Mouse (Mus musculus) liver, embryonic 15.5 days (tissue): ENCODE data around the gene 4930404H24Rik. TPM values are rescaled to one million over a fixed set of nuclear protein-coding genes. Genes with fewer than 3 reads are reported as not detected.

ENCODE experiments used
- ATAC-seq: fragments of 200-750 bp; cut with Nextera tagmentation; 2 replicates; pipeline ENCODE4 v1.8.0; 2017; ENCODE audit warnings: moderate number of reproducible peaks, mild to moderate bottlenecking, moderate library complexity; ENCODE audit not compliant: insufficient read depth
- H3K27ac ChIP-seq: fragments of 300-500 bp; sonication (generic); replicated peaks from 2 replicates; pipeline ENCODE4 v1.5.1; 2015; ENCODE audit warnings: mild to moderate bottlenecking, inconsistent platforms
- H3K27me3 ChIP-seq: fragments of 300-500 bp; sonication (generic); 2 replicates; pipeline ENCODE4 v1.6.1; 2015; ENCODE audit warnings: mild to moderate bottlenecking, inconsistent platforms
- H3K36me3 ChIP-seq: fragments of 300-500 bp; sonication (generic); replicated peaks from 2 replicates; pipeline ENCODE4 v1.6.1; 2015; ENCODE audit warnings: moderate library complexity, mild to moderate bottlenecking, inconsistent platforms
- H3K4me1 ChIP-seq: fragments of 300-500 bp; sonication (generic); replicated peaks from 2 replicates; pipeline ENCODE4 v1.6.1; 2015; ENCODE audit warnings: inconsistent platforms
- H3K4me2 ChIP-seq: fragments of 300-500 bp; sonication (generic); 2 replicates; pipeline ENCODE4 v1.6.1; 2015; ENCODE audit warnings: moderate library complexity, mild to moderate bottlenecking, inconsistent platforms
- H3K4me3 ChIP-seq: fragments of 300-500 bp; sonication (generic); replicated peaks from 2 replicates; pipeline ENCODE4 v1.5.1; 2015; ENCODE audit warnings: mild to moderate bottlenecking, inconsistent platforms
- H3K9ac ChIP-seq: fragments of 300-500 bp; sonication (generic); 2 replicates; pipeline ENCODE4 v1.6.1; 2015; ENCODE audit warnings: moderate library complexity, mild to moderate bottlenecking, inconsistent platforms
- H3K9me3 ChIP-seq: fragments of 300-500 bp; sonication (generic); replicated peaks from 2 replicates; pipeline ENCODE4 v1.6.1; 2016; ENCODE audit warnings: inconsistent platforms
- WGBS: fragments of 180-500 bp; shearing (Covaris S2); methylation state at CpG from one replicate; pipeline ENCODE4 v1.1.7; 2015; ENCODE audit warnings: mixed read lengths; ENCODE audit not compliant: insufficient replicate concordance; 5-methylcytosine and 5-hydroxymethylcytosine counted together
- polyA plus RNA-seq: library from polyadenylated mRNA; unstranded; fragments of >200 nt; fragmentation: Nextera tagmentation; extraction: Ambion mirVana; gene quantifications from 2 replicates; pipeline ENCODE4 v1.2.1, GENCODE M21; 2015

Gene 4930404H24Rik
- polyA plus RNA-seq, 1 experiment from 2014 or later: not detected

DNA sequence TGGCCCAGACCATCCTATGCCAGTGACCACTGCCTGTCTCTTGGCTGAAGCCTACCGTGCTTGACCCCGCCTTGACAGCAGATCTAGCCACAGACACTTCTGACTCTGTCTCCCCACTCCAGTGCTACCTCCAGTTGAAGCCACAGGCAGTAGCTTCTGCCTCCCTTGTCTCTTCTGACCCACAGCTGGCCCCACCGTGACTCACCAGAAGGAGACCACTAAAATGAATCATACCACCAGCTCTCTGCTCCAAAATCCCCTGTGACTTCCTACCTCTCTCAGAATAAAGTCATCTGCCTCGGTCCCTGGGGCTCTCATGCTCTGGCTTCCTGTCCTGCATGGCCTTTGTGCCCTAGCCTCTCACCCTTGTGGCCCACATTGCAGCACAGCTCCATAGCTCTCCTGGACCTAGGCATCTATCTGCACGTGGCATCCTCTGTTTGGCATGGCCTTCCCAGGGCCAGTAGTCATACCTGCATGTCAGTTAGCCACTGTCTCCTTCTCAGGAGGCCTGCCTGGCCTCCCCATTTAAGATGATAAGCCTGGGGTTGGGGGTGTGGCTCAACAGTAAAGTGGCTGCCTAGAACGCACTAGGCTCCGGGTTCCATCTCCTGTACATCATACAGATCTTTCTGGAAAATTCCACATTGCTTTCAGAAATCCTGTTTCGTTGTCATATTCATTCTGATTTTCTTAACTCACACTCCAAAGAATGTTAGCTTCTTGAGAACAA lies 50.5 kb downstream of the 4930404H24Rik start:
- WGBS: 24% methylated on average over 8 of the region's 8 CpGs
- peak; percentile 45 for ATAC-seq

More for the DNA sequence above, 50.5 kb downstream of the 4930404H24Rik start:
- peak overlapping the region; percentile 38 for H3K4me2 ChIP-seq
- H3K4me3 ChIP-seq: no peak overlapping the region
- no peaks in the 10 kb centered on the region for H3K9me3 ChIP-seq
- H3K9ac ChIP-seq: peak overlapping the region; percentile 6; the same call in 1 of the 2 replicates
- no peaks in the 10 kb centered on the region for H3K36me3 ChIP-seq
- no peaks in the 10 kb centered on the region for H3K27me3 ChIP-seq
- H3K27ac ChIP-seq: peak overlapping the region; percentile 58
- H3K4me1 ChIP-seq: peaks cover 62% of the 10 kb centered on the region

Other genes starting within 250 kb of the 4930404H24Rik start
- 1.4 and 2.0 TPM in 2 replicates for gene Kif3b, start 201.4 kb upstream of the 4930404H24Rik start, polyA plus RNA-seq
- gene Asxl1, start 147.0 kb upstream of the 4930404H24Rik start, polyA plus RNA-seq: 6.4 and 7.2 TPM in 2 replicates
- 4.7 and 4.9 TPM in 2 replicates for gene Nol4l, start 37.2 kb downstream of the 4930404H24Rik start, polyA plus RNA-seq
- gene Commd7, start 140.0 kb downstream of the 4930404H24Rik start, polyA plus RNA-seq: 28.1 and 28.2 TPM in 2 replicates
- 4.3 and 4.4 TPM in 2 replicates for gene Dnmt3b, start 156.7 kb downstream of the 4930404H24Rik start, polyA plus RNA-seq
- 0.67 and 0.81 TPM in 2 replicates for gene Dnmt3c, start 203.9 kb downstream of the 4930404H24Rik start, polyA plus RNA-seq
- 99.0 and 111 TPM in 2 replicates for gene Mapre1, start 248.5 kb downstream of the 4930404H24Rik start, polyA plus RNA-seq